Mouse (Mus musculus): ENCODE measurements at regions not wholly inside any gene's neighbourhood (a gene's known extent, or its start where the extent isn't known, plus 50 kb on each side); places are given as distances from the start of the nearest gene placed in this dataset.

DNA sequence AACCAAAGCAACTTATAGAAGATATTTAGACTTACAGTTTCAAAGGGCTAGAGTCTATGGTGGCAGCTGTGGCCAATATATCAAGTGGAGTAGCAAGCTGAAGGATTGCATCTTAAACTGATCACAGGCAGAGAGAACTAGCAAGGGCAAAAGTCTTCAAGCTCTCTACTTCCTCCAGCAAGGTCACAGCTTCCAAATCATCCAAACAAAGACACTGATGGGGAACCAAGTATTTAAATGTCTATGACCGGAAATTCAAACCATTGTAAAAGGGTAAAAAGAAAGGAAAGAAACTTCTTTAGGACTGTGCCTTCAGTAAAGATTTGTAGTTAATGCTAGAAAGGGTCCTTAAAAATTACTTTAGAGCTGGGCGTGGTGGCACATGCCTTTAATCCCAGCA, 149.4 kb upstream of the Cwc22 start:
- TF ChIP-seq NELFE (IDR thresholded peaks at IDR 0.05; ENCODE audit: low read depth, low read length) (no peak), EP300 (IDR thresholded peaks at IDR 0.05; ENCODE audit: low read depth in 1 of 2, low read length in 2 of 2) (no peak), SMC3 (IDR thresholded peaks at IDR 0.05; ENCODE audit: low read depth, low read length) (no peak), GATA1 (IDR thresholded peaks at IDR 0.05; ENCODE audit: low read depth, low read length) (no peak), MAX (IDR thresholded peaks at IDR 0.05; ENCODE audit: low read length) (no peak), KAT2A (conservative IDR thresholded peaks at IDR 0.05; ENCODE audit: low read depth, low read length) (no peak), SIN3A (IDR thresholded peaks at IDR 0.05; ENCODE audit: low read length) (no peak), USF1 (IDR thresholded peaks at IDR 0.05; ENCODE audit: low read depth, low read length) (no peak), POLR2A (IDR thresholded peaks at IDR 0.05; ENCODE audit: control insufficient read depth in 1 of 2, insufficient read depth in 1 of 2, low read depth in 1 of 2, low read length in 2 of 2, poor library complexity in 1 of 2) (no peak)
